ENCODE assay signal across 9 mouse cellular contexts in genomic region chr1:36129126-36129525, GRCm38 (mm10).
DNase-seq lines count a peak whose midpoint lies in the region; ATAC-seq and TF ChIP-seq lines count a peak whose summit lies in the region.
"Had no signal": no experiment of that assay in that cellular context is flagged by ENCODE, and none has a peak within 500 bp of the region (broad histone marks: within the 10 kb centered on the region; RNA-seq: fewer than 3 reads in every experiment).

No protein-coding gene starts in this region.

- ATAC-seq in G1E (ENCODE audit: extremely low read depth, insufficient number of reproducible peaks, low FRiP score, poor library complexity, severe bottlenecking) = 0 out of 2 replicates have a peak, but pooled peaks have one; percentile 4
- ATAC-seq in midbrain, embryonic 15.5 days (replicated peaks) = no peak
- no peak for ATAC-seq in forebrain, embryonic 13.5 days
- no peak for ATAC-seq in midbrain, postnatal 0 days (ENCODE audit: low FRiP score)

- DNase-seq in 416B (ENCODE audit: low read depth) (peak; percentile 96), G1E (ENCODE audit: low spot score) (peak; percentile 43)
- DNase-seq in kidney, adult 18-20 months = peak; percentile 40
- DNase-seq in lung, postnatal 14 days = peak; percentile 9
- no peak for DNase-seq in left cerebral cortex, adult 8-10 months (ENCODE audit: low spot score in 2 of 2)
- DNase-seq in midbrain, postnatal 0 days (ENCODE audit: low spot score) = no peak
- DNase-seq: adrenal gland, postnatal 25 days had no signal

- 70% methylated on average over 4 of the region's 4 CpGs for WGBS in midbrain, embryonic 15.5 days
- WGBS in forebrain, embryonic 13.5 days = 77% methylated on average over 4 of the region's 4 CpGs
- 68% methylated on average over 4 of the region's 4 CpGs for WGBS in midbrain, postnatal 0 days

- H3K9me3 ChIP-seq in G1E (replicated peaks) = peaks cover 8% of the 10 kb centered on the region
- no peaks in the 10 kb centered on the region for H3K9me3 ChIP-seq in midbrain, embryonic 15.5 days
- H3K9me3 ChIP-seq in forebrain, embryonic 13.5 days (replicated peaks) = no peaks in the 10 kb centered on the region
- H3K9me3 ChIP-seq in midbrain, postnatal 0 days (ENCODE audit: low read length) = no peaks in the 10 kb centered on the region

- H3K4me2 ChIP-seq in midbrain, embryonic 15.5 days = no peak overlapping the region
- H3K4me2 ChIP-seq in forebrain, embryonic 13.5 days = no peak overlapping the region
- no peak overlapping the region for H3K4me2 ChIP-seq in midbrain, postnatal 0 days (ENCODE audit: low read depth, low read length, poor library complexity, severe bottlenecking)

- no peak overlapping the region; the same call in 1 of the 2 replicates for H3K4me3 ChIP-seq in G1E (ENCODE audit: low read depth, low read length)
- no peak overlapping the region for H3K4me3 ChIP-seq in midbrain, embryonic 15.5 days
- no peak overlapping the region for H3K4me3 ChIP-seq in forebrain, embryonic 13.5 days
- no peak overlapping the region for H3K4me3 ChIP-seq in midbrain, postnatal 0 days (ENCODE audit: low read depth, low read length)

- peaks cover 82% of the 10 kb centered on the region for H3K4me1 ChIP-seq in G1E (ENCODE audit: insufficient read depth, low read depth, low read length)
- H3K4me1 ChIP-seq in midbrain, embryonic 15.5 days = no peaks in the 10 kb centered on the region
- H3K4me1 ChIP-seq in forebrain, embryonic 13.5 days = no peaks in the 10 kb centered on the region
- H3K4me1 ChIP-seq in midbrain, postnatal 0 days (ENCODE audit: insufficient read depth, low read length) = no peaks in the 10 kb centered on the region; the same call in 1 of the 2 replicates

- peaks cover 2% of the 10 kb centered on the region; the same call in 1 of the 2 replicates for H3K27me3 ChIP-seq in G1E (ENCODE audit: insufficient read depth, low read length)
- no peaks in the 10 kb centered on the region for H3K27me3 ChIP-seq in midbrain, embryonic 15.5 days (replicated peaks)
- no peaks in the 10 kb centered on the region for H3K27me3 ChIP-seq in forebrain, embryonic 13.5 days
- H3K27me3 ChIP-seq in midbrain, postnatal 0 days (ENCODE audit: insufficient read depth, low read length) = no peaks in the 10 kb centered on the region

- no peak for TF ChIP-seq CTCF in G1E (IDR thresholded peaks at IDR 0.05; ENCODE audit: low read depth, low read length)
- TF ChIP-seq CTCF in midbrain, postnatal 0 days (IDR thresholded peaks at IDR 0.05) = no peak

- H3K36me3 ChIP-seq in G1E (replicated peaks) = peaks cover 5% of the 10 kb centered on the region
- H3K36me3 ChIP-seq in midbrain, embryonic 15.5 days (replicated peaks) = no peaks in the 10 kb centered on the region
- no peaks in the 10 kb centered on the region for H3K36me3 ChIP-seq in forebrain, embryonic 13.5 days (ENCODE audit: poor library complexity, severe bottlenecking)
- H3K36me3 ChIP-seq in midbrain, postnatal 0 days (ENCODE audit: insufficient read depth, low read length) = no peaks in the 10 kb centered on the region

- no peak overlapping the region for H3K9ac ChIP-seq in midbrain, embryonic 15.5 days
- no peak overlapping the region for H3K9ac ChIP-seq in forebrain, embryonic 13.5 days
- H3K9ac ChIP-seq in midbrain, postnatal 0 days (replicated peaks; ENCODE audit: low read length, poor library complexity, severe bottlenecking) = no peak overlapping the region

- H3K27ac ChIP-seq in midbrain, embryonic 15.5 days = no peak overlapping the region
- no peak overlapping the region for H3K27ac ChIP-seq in forebrain, embryonic 13.5 days
- H3K27ac ChIP-seq in midbrain, postnatal 0 days (ENCODE audit: low read depth, low read length) = no peak overlapping the region

Comparison
In these comparisons a context has a peak if more than half of its experiments do, and no peak if none do; other contexts are left out.
1. DNase-seq: peak in 416B (single experiment), G1E (single experiment), kidney, adult 18-20 months (single experiment) and lung, postnatal 14 days (single experiment); none in left cerebral cortex, adult 8-10 months (0 of 2) and midbrain, postnatal 0 days (single experiment).